13 mouse cellular contexts compared by ENCODE assay signal in the genomic region with DNA sequence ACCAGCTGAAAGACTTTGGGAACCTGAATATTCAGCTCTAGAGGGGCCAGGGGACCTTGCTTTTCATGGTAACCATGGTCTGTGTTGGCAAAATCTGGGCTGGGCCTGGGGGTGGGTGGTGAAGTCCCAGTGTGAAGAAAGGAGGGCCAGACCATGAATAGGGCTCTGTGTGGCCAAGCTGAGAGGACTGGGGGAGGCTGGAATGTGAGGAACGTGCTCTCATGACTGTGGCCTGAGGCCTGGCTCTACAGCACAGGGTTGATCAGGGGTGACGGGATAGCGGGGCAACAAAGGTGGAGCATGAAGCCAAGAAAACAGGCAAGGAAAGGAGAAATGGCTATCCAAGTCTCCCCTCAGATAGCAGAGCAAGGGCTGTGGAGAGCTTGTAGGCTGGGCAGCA.
"Had no signal": no experiment of that assay in that cellular context is flagged by ENCODE, and none has a peak within 500 bp of the region (broad histone marks: within the 10 kb centered on the region; RNA-seq: fewer than 3 reads in every experiment).

No protein-coding gene starts in this region.

- H3K27ac ChIP-seq: layer of hippocampus, adult 2 months; limb, embryonic 12.5 days; liver, embryonic 13.5 days; macrophage; midbrain, embryonic 15.5 days; neural tube, embryonic 12.5 days; stomach, postnatal 0 days had no signal

- H3K27me3 ChIP-seq: neural tube, embryonic 12.5 days had no signal

- H3K36me3 ChIP-seq: limb, embryonic 12.5 days; liver, embryonic 13.5 days; midbrain, embryonic 15.5 days; neural tube, embryonic 12.5 days had no signal

- DNase-seq: liver; liver, embryonic 13.5 days; liver, postnatal 0 days; lung, postnatal 14 days; thymus, postnatal 4 days had no signal

- H3K4me2 ChIP-seq: limb, embryonic 12.5 days; liver, embryonic 13.5 days; midbrain, embryonic 11.5 days; midbrain, embryonic 15.5 days; neural tube, embryonic 12.5 days had no signal

- H3K4me3 ChIP-seq: layer of hippocampus, adult 2 months; limb, embryonic 12.5 days; liver, embryonic 13.5 days; megakaryocyte, embryonic 14.5 days; midbrain, embryonic 15.5 days; neural tube, embryonic 12.5 days had no signal

- H3K9me3 ChIP-seq: limb, embryonic 12.5 days; liver, embryonic 13.5 days; megakaryocyte, embryonic 14.5 days; midbrain, embryonic 15.5 days; neural tube, embryonic 12.5 days had no signal

- H3K4me1 ChIP-seq: limb, embryonic 12.5 days; liver, embryonic 13.5 days; midbrain, embryonic 15.5 days; neural tube, embryonic 12.5 days had no signal

- ATAC-seq: liver, postnatal 0 days; midbrain, embryonic 15.5 days had no signal

- H3K9ac ChIP-seq: limb, embryonic 12.5 days; liver, embryonic 13.5 days; liver, postnatal 0 days; midbrain, embryonic 15.5 days; neural tube, embryonic 12.5 days had no signal
